ENCODE assay signal across 7 mouse cellular contexts in the genomic region with DNA sequence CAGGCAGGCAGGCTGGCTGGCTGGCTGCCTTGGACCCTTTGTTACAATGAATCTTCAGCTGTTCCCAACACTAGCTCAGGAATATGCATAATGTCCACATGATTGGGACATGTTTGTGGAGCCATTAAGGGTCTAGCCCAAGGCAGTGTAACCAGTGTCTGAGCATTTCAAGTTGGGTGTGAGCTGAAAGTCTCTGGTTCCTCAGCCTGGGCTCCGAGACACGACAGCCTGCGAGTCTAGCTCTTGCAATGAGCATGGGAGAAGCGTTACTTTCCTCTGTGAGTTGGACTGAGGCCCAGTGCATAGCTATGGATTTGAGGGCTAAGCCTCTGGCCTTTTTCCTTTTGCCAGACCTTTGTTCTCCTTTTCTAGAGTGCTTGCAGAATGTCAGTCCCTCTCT. TPM values are rescaled to one million over a fixed set of nuclear protein-coding genes. Genes with fewer than 3 reads are reported as not detected.
DNase-seq lines count a peak whose midpoint lies in the region; ATAC-seq and TF ChIP-seq lines count a peak whose summit lies in the region.

No protein-coding gene starts in this region.

- 66% methylated on average over 4 of the region's 4 CpGs for WGBS in liver, embryonic 12.5 days (ENCODE audit: insufficient replicate concordance)
- WGBS in liver, postnatal 0 days (ENCODE audit: insufficient replicate concordance): 78% methylated on average over 4 of the region's 4 CpGs
- WGBS in embryonic facial prominence, embryonic 13.5 days: 20% methylated on average over 4 of the region's 4 CpGs
- WGBS in hindbrain, embryonic 12.5 days: 60% methylated on average over 4 of the region's 4 CpGs
- WGBS in neural tube, embryonic 13.5 days: 50% methylated on average over 4 of the region's 4 CpGs

- no peak for TF ChIP-seq CTCF in liver, postnatal 0 days (IDR thresholded peaks at IDR 0.05; ENCODE audit: low read depth)

- H3K27ac ChIP-seq in liver, embryonic 12.5 days: peak overlapping the region; percentile 52; the same call in 1 of the 2 replicates
- H3K27ac ChIP-seq in liver, postnatal 0 days (ENCODE audit: low read depth): no peak overlapping the region
- H3K27ac ChIP-seq in embryonic facial prominence, embryonic 13.5 days: peak overlapping the region; percentile 89
- peak overlapping the region; percentile 64 for H3K27ac ChIP-seq in hindbrain, embryonic 12.5 days
- H3K27ac ChIP-seq in neural tube, embryonic 13.5 days (replicated peaks): peak overlapping the region; percentile 65

- no peak overlapping the region for H3K4me3 ChIP-seq in liver, embryonic 12.5 days
- no peak overlapping the region for H3K4me3 ChIP-seq in liver, postnatal 0 days (ENCODE audit: low read depth, low read length)
- no peak overlapping the region for H3K4me3 ChIP-seq in embryonic facial prominence, embryonic 13.5 days
- no peak overlapping the region for H3K4me3 ChIP-seq in hindbrain, embryonic 12.5 days
- H3K4me3 ChIP-seq in neural tube, embryonic 13.5 days: no peak overlapping the region

- H3K9ac ChIP-seq in liver, embryonic 12.5 days: no peak overlapping the region
- H3K9ac ChIP-seq in liver, postnatal 0 days (replicated peaks): no peak overlapping the region
- H3K9ac ChIP-seq in embryonic facial prominence, embryonic 13.5 days: no peak overlapping the region
- no peak overlapping the region for H3K9ac ChIP-seq in hindbrain, embryonic 12.5 days
- no peak overlapping the region for H3K9ac ChIP-seq in neural tube, embryonic 13.5 days

- ATAC-seq in liver, embryonic 12.5 days: no peak
- ATAC-seq in liver, postnatal 0 days: no peak
- peak; percentile 24; the same call in 1 of the 2 replicates for ATAC-seq in embryonic facial prominence, embryonic 13.5 days (ENCODE audit: insufficient number of reproducible peaks, insufficient read depth, low FRiP score, low TSS enrichment, low read depth)
- peak; percentile 41; the same call in 1 of the 2 replicates for ATAC-seq in hindbrain, embryonic 12.5 days (ENCODE audit: low FRiP score)
- ATAC-seq in neural tube, embryonic 13.5 days (ENCODE audit: low read depth): peak; percentile 66; the same call in 1 of the 2 replicates

- H3K4me2 ChIP-seq in liver, embryonic 12.5 days: no peak overlapping the region
- no peak overlapping the region for H3K4me2 ChIP-seq in liver, postnatal 0 days (ENCODE audit: low read depth, low read length)
- no peak overlapping the region for H3K4me2 ChIP-seq in embryonic facial prominence, embryonic 13.5 days
- H3K4me2 ChIP-seq in hindbrain, embryonic 12.5 days (replicated peaks): no peak overlapping the region
- no peak overlapping the region for H3K4me2 ChIP-seq in neural tube, embryonic 13.5 days

- TF ChIP-seq EP300 in liver, postnatal 0 days (IDR thresholded peaks at IDR 0.05; ENCODE audit: low read depth): no peak

- DNase-seq in liver, postnatal 0 days: no peak
- no peak for DNase-seq in adrenal gland, postnatal 14 days
- no peak for DNase-seq in gastrocnemius, postnatal 14 days

- peaks cover 29% of the 10 kb centered on the region for H3K4me1 ChIP-seq in liver, embryonic 12.5 days
- peaks cover 8% of the 10 kb centered on the region; the same call in 1 of the 2 replicates for H3K4me1 ChIP-seq in liver, postnatal 0 days (ENCODE audit: insufficient read depth)
- peaks cover 42% of the 10 kb centered on the region for H3K4me1 ChIP-seq in embryonic facial prominence, embryonic 13.5 days
- H3K4me1 ChIP-seq in hindbrain, embryonic 12.5 days: peaks cover 16% of the 10 kb centered on the region
- peaks cover 19% of the 10 kb centered on the region for H3K4me1 ChIP-seq in neural tube, embryonic 13.5 days (replicated peaks)

- no peaks in the 10 kb centered on the region for H3K27me3 ChIP-seq in liver, embryonic 12.5 days (replicated peaks)
- no peaks in the 10 kb centered on the region for H3K27me3 ChIP-seq in liver, postnatal 0 days (ENCODE audit: insufficient read depth, low read length)
- H3K27me3 ChIP-seq in embryonic facial prominence, embryonic 13.5 days: no peaks in the 10 kb centered on the region
- H3K27me3 ChIP-seq in hindbrain, embryonic 12.5 days: no peaks in the 10 kb centered on the region
- H3K27me3 ChIP-seq in neural tube, embryonic 13.5 days: no peaks in the 10 kb centered on the region

- no peaks in the 10 kb centered on the region for H3K9me3 ChIP-seq in liver, embryonic 12.5 days (replicated peaks)
- no peaks in the 10 kb centered on the region for H3K9me3 ChIP-seq in liver, postnatal 0 days (ENCODE audit: low read length)
- no peaks in the 10 kb centered on the region for H3K9me3 ChIP-seq in embryonic facial prominence, embryonic 13.5 days
- no peaks in the 10 kb centered on the region for H3K9me3 ChIP-seq in hindbrain, embryonic 12.5 days (replicated peaks)
- no peaks in the 10 kb centered on the region for H3K9me3 ChIP-seq in neural tube, embryonic 13.5 days

- intact Hi-C loops in gastrocnemius, postnatal 14 days (cut with DNase I; ENCODE audit: low total_unique reads): no loop called here

- no peaks in the 10 kb centered on the region for H3K36me3 ChIP-seq in liver, embryonic 12.5 days
- no peaks in the 10 kb centered on the region; the same call in none of the 2 replicates for H3K36me3 ChIP-seq in liver, postnatal 0 days (replicated peaks; ENCODE audit: insufficient read depth, low read length)
- no peaks in the 10 kb centered on the region for H3K36me3 ChIP-seq in embryonic facial prominence, embryonic 13.5 days
- H3K36me3 ChIP-seq in hindbrain, embryonic 12.5 days: no peaks in the 10 kb centered on the region
- H3K36me3 ChIP-seq in neural tube, embryonic 13.5 days: no peaks in the 10 kb centered on the region

RNA-seq across cellular contexts. Expression of a gene that starts 35.6 kb away (rescaled TPM):
- 5.4 and 5.7 TPM in 2 replicates for polyA plus RNA-seq in liver, embryonic 12.5 days (2016; fragmentation: Nextera tagmentation; extraction: Ambion mirVana)
- polyA plus RNA-seq in liver, postnatal 0 days (2015; fragmentation: Nextera tagmentation; extraction: Ambion mirVana): 2.8 and 2.9 TPM in 2 replicates
- 7.8 and 11.2 TPM in 2 replicates for polyA plus RNA-seq in embryonic facial prominence, embryonic 13.5 days (2015; fragmentation: Nextera tagmentation; extraction: Ambion mirVana)
- 8.2 and 10.3 TPM in 2 replicates for polyA plus RNA-seq in hindbrain, embryonic 12.5 days (2016; fragmentation: Nextera tagmentation; extraction: Ambion mirVana)
- polyA plus RNA-seq in neural tube, embryonic 13.5 days (2015; fragmentation: Nextera tagmentation; extraction: Ambion mirVana): 4.2 and 4.6 TPM in 2 replicates
- total RNA-seq in adrenal gland, postnatal 14 days (2021): 121 and 125 TPM in 2 replicates
- 10 to 100 TPM; 17.0 to 18.8 TPM for total RNA-seq in gastrocnemius, postnatal 14 days (2021)

Comparison
In these comparisons a context has a peak if more than half of its experiments do, and no peak if none do; other contexts are left out.
1. ATAC-seq: peak in embryonic facial prominence, embryonic 13.5 days (single experiment), hindbrain, embryonic 12.5 days (single experiment) and neural tube, embryonic 13.5 days (single experiment); none in liver, embryonic 12.5 days (single experiment) and liver, postnatal 0 days (single experiment).